27 mouse cellular contexts compared by ENCODE assay signal in the genomic region with DNA sequence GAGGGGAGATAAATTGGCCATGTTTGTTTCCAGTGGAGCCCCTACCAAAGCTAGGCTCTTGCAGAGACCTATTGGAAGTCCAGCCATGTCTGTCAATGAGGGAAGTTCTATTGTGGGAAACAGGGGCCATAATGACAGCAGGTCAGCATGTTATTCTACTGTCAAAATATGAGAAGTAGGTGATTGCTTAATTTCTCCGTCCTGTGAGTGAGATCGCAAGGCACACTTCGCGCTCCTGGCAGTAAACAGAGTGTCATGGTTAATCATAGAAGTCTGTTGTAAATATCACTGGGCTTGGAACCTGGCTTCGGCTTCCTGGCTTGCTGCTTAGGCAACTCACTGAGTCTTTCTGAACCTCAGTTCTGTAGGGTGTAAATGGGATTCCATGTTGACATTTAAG.
DNase-seq lines count a peak whose midpoint lies in the region; ATAC-seq and TF ChIP-seq lines count a peak whose summit lies in the region.
"Had no signal": no experiment of that assay in that cellular context is flagged by ENCODE, and none has a peak within 500 bp of the region (broad histone marks: within the 10 kb centered on the region; RNA-seq: fewer than 3 reads in every experiment).

No protein-coding gene starts in this region.

- no peaks in the 10 kb centered on the region for H3K9me3 ChIP-seq in lung, postnatal 0 days (ENCODE audit: low read length)
- H3K9me3 ChIP-seq: embryonic facial prominence, embryonic 10.5 days; forebrain, embryonic 10.5 days; heart, embryonic 15.5 days; limb, embryonic 12.5 days; liver, embryonic 13.5 days had no signal

- 54% methylated on average over 5 of the region's 5 CpGs for WGBS in lung, postnatal 0 days

- H3K36me3 ChIP-seq in lung, postnatal 0 days (ENCODE audit: insufficient read depth, low read length): no peaks in the 10 kb centered on the region
- H3K36me3 ChIP-seq: embryonic facial prominence, embryonic 10.5 days; forebrain, embryonic 10.5 days; heart, embryonic 15.5 days; limb, embryonic 12.5 days; liver, embryonic 13.5 days had no signal

- no peak overlapping the region for H3K4me2 ChIP-seq in lung, postnatal 0 days (replicated peaks; ENCODE audit: low read depth, low read length)
- H3K4me2 ChIP-seq: heart, embryonic 15.5 days; hindbrain, embryonic 14.5 days; limb, embryonic 12.5 days; liver, embryonic 13.5 days; lung, embryonic 14.5 days had no signal

- H3K4me3 ChIP-seq in lung, postnatal 0 days (ENCODE audit: low read depth, low read length): no peak overlapping the region
- H3K4me3 ChIP-seq: embryonic facial prominence, embryonic 10.5 days; forebrain, embryonic 10.5 days; heart, embryonic 15.5 days; limb, embryonic 12.5 days; liver, embryonic 13.5 days had no signal

- TF ChIP-seq EP300 in lung, postnatal 0 days (IDR thresholded peaks at IDR 0.05): no peak

- no peak overlapping the region for H3K9ac ChIP-seq in lung, postnatal 0 days (replicated peaks; ENCODE audit: low read depth)
- H3K9ac ChIP-seq: forebrain, postnatal 0 days; heart, embryonic 15.5 days; hindbrain, embryonic 14.5 days; limb, embryonic 12.5 days; liver, embryonic 13.5 days; lung, embryonic 14.5 days had no signal

- DNase-seq in adrenal gland, adult 2 months: peak; percentile 27
- DNase-seq in adrenal gland, adult 18-20 months (ENCODE audit: low spot score in 2 of 2): no peak
- peak; percentile 52 for DNase-seq in lung, postnatal 0 days (ENCODE audit: low spot score)
- DNase-seq in lung, postnatal 4 days: no peak
- peak; percentile 6 to 31 for DNase-seq in monocyte, adult 2 months (ENCODE audit: low read depth in 1 of 2, low spot score in 2 of 2)
- no peak for DNase-seq in T-cell, adult 2 months (ENCODE audit: low spot score)
- DNase-seq in right cerebral cortex, postnatal 36 days (ENCODE audit: low spot score in 2 of 2): no peak
- DNase-seq: adrenal gland, adult 8-10 months; cerebellum, adult 11 months; cerebellum, adult 9-11 months; forebrain, postnatal 0 days; heart, postnatal 36 days; kidney, adult 18-20 months; kidney, postnatal 36 days; layer of hippocampus, postnatal 36 days; liver, embryonic 13.5 days; lung, embryonic 14.5 days; right cerebral cortex, postnatal 25 days; thymus, postnatal 14 days had no signal

- no peaks in the 10 kb centered on the region for H3K4me1 ChIP-seq in lung, postnatal 0 days (ENCODE audit: insufficient read depth, low read depth, low read length)
- H3K4me1 ChIP-seq: heart, embryonic 15.5 days; limb, embryonic 12.5 days; liver, embryonic 13.5 days had no signal

- ATAC-seq in lung, postnatal 0 days: peak; percentile 8; the same call in 1 of the 2 replicates
- ATAC-seq in granulocyte monocyte progenitor cell, adult 5-6 weeks (replicated peaks; ENCODE audit: poor library complexity, severe bottlenecking): peak; percentile 98
- ATAC-seq: forebrain, postnatal 0 days; inflammation-experienced regulatory T-cells, adult 6 months; midbrain, embryonic 16.5 days had no signal

- H3K27ac ChIP-seq in lung, postnatal 0 days (ENCODE audit: low read length): no peak overlapping the region
- H3K27ac ChIP-seq: heart, embryonic 15.5 days; hindbrain, embryonic 14.5 days; limb, embryonic 12.5 days; liver, embryonic 13.5 days had no signal

- no peak for TF ChIP-seq CTCF in lung, postnatal 0 days (IDR thresholded peaks at IDR 0.05)

- no peaks in the 10 kb centered on the region for H3K27me3 ChIP-seq in lung, postnatal 0 days (replicated peaks; ENCODE audit: insufficient read depth, low read length)
- H3K27me3 ChIP-seq: heart, embryonic 15.5 days; limb, embryonic 12.5 days; liver, embryonic 13.5 days had no signal

Comparison
In these comparisons a context has a peak if more than half of its experiments do, and no peak if none do; other contexts are left out.
1. DNase-seq: peak in adrenal gland, adult 2 months (single experiment), lung, postnatal 0 days (single experiment) and monocyte, adult 2 months (2 of 2); none in adrenal gland, adult 18-20 months (0 of 2), lung, postnatal 4 days (0 of 2), T-cell, adult 2 months (single experiment) and right cerebral cortex, postnatal 36 days (0 of 2).